ENCODE assay signal across 7 mouse cellular contexts in the genomic region with DNA sequence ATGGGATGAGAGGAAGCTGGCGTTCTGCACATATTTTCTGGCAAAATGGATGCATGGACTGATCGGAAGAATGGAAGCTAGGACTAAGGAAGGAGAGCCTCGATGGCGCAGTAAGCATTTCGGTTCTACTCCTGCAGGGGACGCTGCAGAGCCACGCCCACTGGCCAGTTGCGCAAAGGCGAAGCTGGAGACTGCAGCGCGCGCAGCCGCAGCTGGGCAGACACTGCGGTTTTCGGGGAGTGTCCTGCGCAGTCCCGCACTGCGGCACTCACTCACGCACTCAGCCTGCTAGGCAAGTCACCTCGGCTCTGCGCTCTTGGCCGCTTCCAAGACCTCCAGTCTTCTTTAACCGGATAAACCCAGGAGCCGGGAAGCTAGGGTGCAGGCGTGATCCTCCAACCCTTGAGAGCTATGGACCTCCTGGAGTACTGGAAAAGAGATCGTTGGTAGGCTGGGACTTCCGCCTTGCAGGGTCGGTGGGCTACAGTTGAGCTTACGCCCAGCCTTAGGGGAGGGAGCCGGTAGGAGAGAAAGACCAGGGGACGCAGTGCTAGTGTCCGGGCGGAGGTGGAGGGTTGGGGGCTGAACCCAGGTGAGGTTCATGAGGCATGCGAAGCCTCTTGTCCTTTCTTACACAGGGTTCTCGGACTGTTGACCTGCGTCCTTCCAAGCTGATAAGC. TPM values are rescaled to one million over a fixed set of nuclear protein-coding genes. Genes with fewer than 3 reads are reported as not detected.
DNase-seq lines count a peak whose midpoint lies in the region; ATAC-seq and TF ChIP-seq lines count a peak whose summit lies in the region.

A gene (plus strand): TSS at position 196 of the 680 bp plus-strand sequence.

- H3K27me3 ChIP-seq in embryonic facial prominence, embryonic 15.5 days = peaks cover 29% of the 10 kb centered on the region
- peaks cover 25% of the 10 kb centered on the region for H3K27me3 ChIP-seq in intestine, embryonic 15.5 days (replicated peaks)
- H3K27me3 ChIP-seq in stomach, embryonic 14.5 days (ENCODE audit: control insufficient read depth, insufficient read depth, low read length) = no peaks in the 10 kb centered on the region

- intact Hi-C loops in left cerebral cortex, postnatal 25 days (cut with DNase I) = loop anchor here (5.0 kb wide), 1 partner anchor 267 kb away; no protein-coding TSS in a partner anchor

- H3K9me3 ChIP-seq in embryonic facial prominence, embryonic 15.5 days (replicated peaks) = no peaks in the 10 kb centered on the region
- no peaks in the 10 kb centered on the region for H3K9me3 ChIP-seq in intestine, embryonic 15.5 days
- H3K9me3 ChIP-seq in stomach, embryonic 14.5 days (ENCODE audit: control insufficient read depth, low read depth, low read length) = no peaks in the 10 kb centered on the region

- TF ChIP-seq CTCF in bone marrow macrophage, adult 2 months (IDR thresholded peaks at IDR 0.05; ENCODE audit: low read depth, low read length) = no peak

- H3K4me3 ChIP-seq in bone marrow macrophage, adult 2 months (ENCODE audit: insufficient read depth, low read length) = peak within 1 kb of the TSS; percentile 51
- peak within 1 kb of the TSS; percentile 36 for H3K4me3 ChIP-seq in embryonic facial prominence, embryonic 15.5 days (replicated peaks)
- H3K4me3 ChIP-seq in intestine, embryonic 15.5 days (replicated peaks) = peak within 1 kb of the TSS; percentile 23
- H3K4me3 ChIP-seq in stomach, embryonic 14.5 days (ENCODE audit: low read depth, low read length) = peak within 1 kb of the TSS; percentile 29

- peak within 1 kb of the TSS; percentile 58 for H3K4me2 ChIP-seq in embryonic facial prominence, embryonic 15.5 days (replicated peaks)
- peak within 1 kb of the TSS; percentile 57 for H3K4me2 ChIP-seq in intestine, embryonic 15.5 days (replicated peaks)
- peak within 1 kb of the TSS; percentile 60 for H3K4me2 ChIP-seq in stomach, embryonic 14.5 days (replicated peaks; ENCODE audit: low read depth, low read length)

- no peak for TF ChIP-seq POLR2A in bone marrow macrophage, adult 2 months (IDR thresholded peaks at IDR 0.05; ENCODE audit: borderline replicate concordance, low read depth, low read length)

- 2% methylated on average over 36 of the region's 36 CpGs for WGBS in embryonic facial prominence, embryonic 15.5 days
- 2% methylated on average over 36 of the region's 36 CpGs for WGBS in intestine, embryonic 15.5 days
- 2% methylated on average over 36 of the region's 36 CpGs for WGBS in stomach, embryonic 14.5 days

- no peaks in the 10 kb centered on the region for H3K4me1 ChIP-seq in bone marrow macrophage, adult 2 months (ENCODE audit: control insufficient read depth, insufficient read depth, low read length)
- peaks cover 6% of the 10 kb centered on the region for H3K4me1 ChIP-seq in embryonic facial prominence, embryonic 15.5 days
- H3K4me1 ChIP-seq in intestine, embryonic 15.5 days (replicated peaks) = peaks cover 5% of the 10 kb centered on the region; the same call in 1 of the 2 replicates
- H3K4me1 ChIP-seq in stomach, embryonic 14.5 days (ENCODE audit: control insufficient read depth, insufficient read depth, low read length) = 0 out of 2 replicates have a peak, but pooled peaks cover 7% of the 10 kb centered on the region

- ATAC-seq in embryonic facial prominence, embryonic 15.5 days (ENCODE audit: insufficient number of reproducible peaks, low FRiP score, low TSS enrichment, low read depth) = no peak
- ATAC-seq in intestine, embryonic 15.5 days = peak; percentile 52; the same call in 1 of the 2 replicates
- peak; percentile 78 for ATAC-seq in megakaryocyte progenitor cell, adult 5-6 weeks (replicated peaks; ENCODE audit: poor library complexity)
- 0 out of 2 replicates have a peak, but pooled peaks have one; percentile 42 for ATAC-seq in stomach, embryonic 14.5 days (ENCODE audit: insufficient number of reproducible peaks, insufficient read depth, low FRiP score, low read depth)

- peak; percentile 87 for DNase-seq in R1 (ENCODE audit: low read depth, low spot score)
- DNase-seq in left cerebral cortex, postnatal 25 days (ENCODE audit: low spot score in 2 of 2) = peak; percentile 93 to 96

- H3K36me3 ChIP-seq in embryonic facial prominence, embryonic 15.5 days = no peaks in the 10 kb centered on the region
- H3K36me3 ChIP-seq in intestine, embryonic 15.5 days = no peaks in the 10 kb centered on the region
- H3K36me3 ChIP-seq in stomach, embryonic 14.5 days (ENCODE audit: control insufficient read depth, insufficient read depth, low read length) = no peaks in the 10 kb centered on the region

- 0 out of 2 replicates have a peak within 1 kb of the TSS, but pooled peaks have one; percentile 1 for H3K9ac ChIP-seq in embryonic facial prominence, embryonic 15.5 days
- peak within 1 kb of the TSS; percentile 14; the same call in 1 of the 2 replicates for H3K9ac ChIP-seq in intestine, embryonic 15.5 days
- 0 out of 2 replicates have a peak within 1 kb of the TSS, but pooled peaks have one; percentile 6 for H3K9ac ChIP-seq in stomach, embryonic 14.5 days (replicated peaks; ENCODE audit: low read depth, low read length)

- H3K27ac ChIP-seq in bone marrow macrophage, adult 2 months (ENCODE audit: insufficient read depth, low read depth, low read length) = no peak within 1 kb of the TSS
- H3K27ac ChIP-seq in embryonic facial prominence, embryonic 15.5 days (replicated peaks) = no peak within 1 kb of the TSS
- H3K27ac ChIP-seq in intestine, embryonic 15.5 days = no peak within 1 kb of the TSS
- no peak within 1 kb of the TSS for H3K27ac ChIP-seq in stomach, embryonic 14.5 days (ENCODE audit: low read length)

RNA-seq across cellular contexts. Expression of the gene that starts here (rescaled TPM):
- polyA plus RNA-seq in bone marrow macrophage, adult 2 months (2012; ENCODE audit: insufficient read depth, insufficient read length, missing spikeins) = 1.2 and 1.9 TPM in 2 replicates
- 3.9 and 9.2 TPM in 2 replicates for polyA plus RNA-seq in embryonic facial prominence, embryonic 15.5 days (2015; fragmentation: Nextera tagmentation; extraction: Ambion mirVana)
- polyA plus RNA-seq in intestine, embryonic 15.5 days (2015; fragmentation: Nextera tagmentation; extraction: Ambion mirVana) = 4.8 and 7.0 TPM in 2 replicates
- 100 to 1,000 TPM; 540 to 648 TPM for total RNA-seq in left cerebral cortex, postnatal 25 days (2021)
- total RNA-seq in megakaryocyte progenitor cell, adult 5-6 weeks (2015) = 0.17 and 0.24 TPM in 2 replicates
- total RNA-seq in megakaryocyte progenitor cell, adult 5-6 weeks (2017) = 0.03 and 0.17 TPM in 2 replicates
- polyA plus RNA-seq in stomach, embryonic 14.5 days (2014; fragmentation: Nextera tagmentation; extraction: Ambion mirVana) = 6.5 and 10.0 TPM in 2 replicates

Comparison
In these comparisons a context has a peak if more than half of its experiments do, and no peak if none do; other contexts are left out.
1. RNA of the gene that starts here (total RNA-seq): 540 to 648 TPM in left cerebral cortex, postnatal 25 days; 0.03 to 0.24 TPM in megakaryocyte progenitor cell, adult 5-6 weeks; every median in the first group is over 100 times any median in the second.
2. Peak in ATAC-seq in megakaryocyte progenitor cell, adult 5-6 weeks; RNA of the gene not detected or under 1 TPM.
3. Peak in every context shown above with its lines, with median percentiles within 50 percentile points of each other: H3K4me3 ChIP-seq, H3K4me2 ChIP-seq and H3K9ac ChIP-seq.